Mouse (Mus musculus) MEL (cell line): Measurements from ENCODE around the gene Ifna2. TPM values are rescaled to one million over a fixed set of nuclear protein-coding genes. Genes with fewer than 3 reads are reported as not detected.
A peak's percentile ranks its signal among the peaks of the same experiment; 100 is the strongest.

Experiments used
- DNase-seq: peaks from one replicate; pipeline ENCODE4 v3.0.0; 2011; ENCODE audit warnings: low read depth, low spot score
- H3K27ac ChIP-seq: 2 replicates; pipeline ENCODE4 v1.5.1; 2012; ENCODE audit warnings: low read depth, mild to moderate bottlenecking, control low read depth, low read length, moderate library complexity; ENCODE audit not compliant: control insufficient read depth
- H3K27me3 ChIP-seq, 2 experiments: fragments of 150-350 bp in 1 of 2; sonication (generic) in 1 of 2; 2 replicates each; pipeline ENCODE4 v1.6.1; 2012; ENCODE audit warnings: low read length in 2 of 2, mild to moderate bottlenecking in 2 of 2, improper control_type of control experiment in 1 of 2, moderate library complexity in 1 of 2; ENCODE audit not compliant: insufficient read depth in 2 of 2, control insufficient read depth in 1 of 2
- H3K36me3 ChIP-seq, 2 experiments: 2 replicates each; pipeline ENCODE4 v1.6.1; 2012 to 2014; ENCODE audit warnings: low read length in 2 of 2, improper control_type of control experiment in 1 of 2, inconsistent platforms in 1 of 2, mild to moderate bottlenecking in 1 of 2; ENCODE audit not compliant: insufficient read depth in 2 of 2, control insufficient read depth in 1 of 2
- H3K4me1 ChIP-seq, 2 experiments: fragments of 150-350 bp in 1 of 2; sonication (generic) in 1 of 2; 2 replicates each; pipeline ENCODE4 v1.6.1; 2012; ENCODE audit warnings: low read length in 2 of 2, improper control_type of control experiment in 1 of 2, mild to moderate bottlenecking in 1 of 2; ENCODE audit not compliant: insufficient read depth in 2 of 2, control insufficient read depth in 1 of 2
- H3K4me3 ChIP-seq, 2 experiments: fragments of 150-350 bp in 1 of 2; sonication (generic) in 1 of 2; 2 replicates each; pipeline ENCODE4 v1.5.1; 2012; ENCODE audit warnings: low read depth in 2 of 2, low read length in 2 of 2, mild to moderate bottlenecking in 2 of 2, moderate library complexity in 2 of 2, control low read depth in 1 of 2, improper control_type of control experiment in 1 of 2; ENCODE audit not compliant: control insufficient read depth in 1 of 2, insufficient read depth in 1 of 2
- H3K79me2 ChIP-seq: 2 replicates; pipeline ENCODE4 v1.6.1; 2012; ENCODE audit warnings: mild to moderate bottlenecking, low read length, moderate library complexity; ENCODE audit not compliant: control insufficient read depth, poor library complexity, insufficient read depth
- H3K9ac ChIP-seq: 2 replicates; pipeline ENCODE4 v1.6.1; 2012; ENCODE audit warnings: low read depth, mild to moderate bottlenecking, control low read depth, low read length, moderate library complexity; ENCODE audit not compliant: control insufficient read depth, poor library complexity, severe bottlenecking
- H3K9me3 ChIP-seq: fragments of 150-350 bp; sonication (generic); replicated peaks from 2 replicates; pipeline ENCODE4 v1.6.1; 2012; ENCODE audit warnings: mild to moderate bottlenecking, low read length, improper control_type of control experiment, moderate library complexity; ENCODE audit not compliant: insufficient read depth
- CHD2 ChIP-seq: IDR thresholded peaks from 2 replicates; pipeline ENCODE4 v1.6.1; 2011; ENCODE audit warnings: low read length, improper control_type of control experiment
- CTCF ChIP-seq, 3 experiments: IDR thresholded peaks in 2 of 3; conservative IDR thresholded peaks in 1 of 3; 2 replicates each; pipeline ENCODE4 v1.5.1; 2011 to 2012; ENCODE audit warnings: low read length in 3 of 3, low read depth in 2 of 3, mild to moderate bottlenecking in 2 of 3, improper control_type of control experiment in 1 of 3, inconsistent platforms in 1 of 3, mixed read lengths in 1 of 3, moderate library complexity in 1 of 3; ENCODE audit not compliant: control insufficient read depth in 1 of 3, insufficient read depth in 1 of 3, poor library complexity in 1 of 3, severe bottlenecking in 1 of 3
- ELF1 ChIP-seq: IDR thresholded peaks from 2 replicates; pipeline ENCODE4 v1.6.1; 2014; ENCODE audit warnings: low read depth, mild to moderate bottlenecking, inconsistent platforms, low read length, improper control_type of control experiment, moderate library complexity
- EP300 ChIP-seq, 2 experiments: IDR thresholded peaks; 2 replicates each; pipeline ENCODE4 v1.6.1; 2011; ENCODE audit warnings: improper control_type of control experiment in 2 of 2, low read length in 2 of 2, low read depth in 1 of 2, mild to moderate bottlenecking in 1 of 2
- ETS1 ChIP-seq: IDR thresholded peaks from 2 replicates; pipeline ENCODE4 v1.6.1; 2012; ENCODE audit warnings: low read depth, mild to moderate bottlenecking, inconsistent platforms, low read length, improper control_type of control experiment, moderate library complexity
- GATA1 ChIP-seq: IDR thresholded peaks from 2 replicates; pipeline ENCODE4 v1.6.1; 2011; ENCODE audit warnings: low read depth, low read length, improper control_type of control experiment
- JUND ChIP-seq: IDR thresholded peaks from 2 replicates; pipeline ENCODE4 v1.6.1; 2011; ENCODE audit warnings: low read depth, mild to moderate bottlenecking, improper control_type of control experiment, low read length
- MAZ ChIP-seq: IDR thresholded peaks from 2 replicates; pipeline ENCODE4 v1.6.1; 2012; ENCODE audit warnings: low read depth, mild to moderate bottlenecking, inconsistent platforms, low read length, improper control_type of control experiment
- MYB ChIP-seq: IDR thresholded peaks from 2 replicates; pipeline ENCODE4 v1.6.1; 2011; ENCODE audit warnings: mild to moderate bottlenecking, low read depth, low read length, improper control_type of control experiment
- NRF1 ChIP-seq: IDR thresholded peaks from 2 replicates; pipeline ENCODE4 v1.6.1; 2014; ENCODE audit warnings: low read depth, mild to moderate bottlenecking, inconsistent platforms, low read length, improper control_type of control experiment, moderate library complexity; ENCODE audit not compliant: poor library complexity, insufficient read depth, severe bottlenecking
- POLR2A ChIP-seq, 2 experiments: IDR thresholded peaks; 2 replicates each; pipeline ENCODE4 v1.6.1; 2011 to 2012; ENCODE audit warnings: low read length in 2 of 2, mild to moderate bottlenecking in 2 of 2, control low read depth in 1 of 2, improper control_type of control experiment in 1 of 2, low read depth in 1 of 2, moderate library complexity in 1 of 2; ENCODE audit not compliant: control insufficient read depth in 1 of 2, insufficient read depth in 1 of 2, poor library complexity in 1 of 2
- RAD21 ChIP-seq: IDR thresholded peaks from 2 replicates; pipeline ENCODE4 v1.6.1; 2011; ENCODE audit warnings: mild to moderate bottlenecking, low read depth, low read length, improper control_type of control experiment
- SIN3A ChIP-seq: IDR thresholded peaks from 2 replicates; pipeline ENCODE4 v1.6.1; 2012; ENCODE audit warnings: low read length, improper control_type of control experiment, inconsistent platforms
- SMC3 ChIP-seq: IDR thresholded peaks from 2 replicates; pipeline ENCODE4 v1.6.1; 2011; ENCODE audit warnings: low read depth, low read length, improper control_type of control experiment
- TBP ChIP-seq: IDR thresholded peaks from 2 replicates; pipeline ENCODE4 v1.8.0; 2011; ENCODE audit warnings: low read depth, low read length, improper control_type of control experiment
- UBTF ChIP-seq: IDR thresholded peaks from 2 replicates; pipeline ENCODE4 v1.6.1; 2012; ENCODE audit warnings: low read depth, mild to moderate bottlenecking, inconsistent platforms, low read length, improper control_type of control experiment, moderate library complexity, borderline replicate concordance; ENCODE audit not compliant: insufficient read depth
- ZC3H11A ChIP-seq: IDR thresholded peaks from 2 replicates; pipeline ENCODE4 v1.6.1; 2012; ENCODE audit warnings: low read depth, mild to moderate bottlenecking, inconsistent platforms, low read length, improper control_type of control experiment
- ZKSCAN1 ChIP-seq: IDR thresholded peaks from 2 replicates; pipeline ENCODE4 v1.6.1; 2012; ENCODE audit warnings: low read depth, mild to moderate bottlenecking, inconsistent platforms, low read length, improper control_type of control experiment, moderate library complexity
- ZMIZ1 ChIP-seq: IDR thresholded peaks from 2 replicates; pipeline ENCODE4 v1.6.1; 2012; ENCODE audit warnings: low read depth, mild to moderate bottlenecking, inconsistent platforms, low read length, improper control_type of control experiment, moderate library complexity
- ZNF384 ChIP-seq: IDR thresholded peaks from 2 replicates; pipeline ENCODE4 v1.6.1; 2012; ENCODE audit warnings: low read depth, mild to moderate bottlenecking, inconsistent platforms, low read length, improper control_type of control experiment
- polyA plus RNA-seq, 2 experiments: library from polyadenylated mRNA; stranded (reverse) in 1 of 2; unstranded in 1 of 2; fragments of >175 nt in 1 of 2; fragments of >200 nt in 1 of 2; gene quantifications; 2 replicates each; pipeline versions ENCODE4 v1.2.1 to v1.2.4; 2012; ENCODE audit warnings: low replicate concordance in 2 of 2, low read depth in 1 of 2; ENCODE audit not compliant: insufficient read length in 2 of 2, insufficient read depth in 1 of 2, missing spikeins in 1 of 2
- total RNA-seq: library from RNA; depleted of rRNA; stranded (reverse); fragments of 300-350 nt; gene quantifications from 2 replicates; pipeline ENCODE4 v1.2.3, GENCODE M21; 2012

The Ifna2 gene
- total and polyA plus RNA-seq, 3 experiments = not detected

DNA sequence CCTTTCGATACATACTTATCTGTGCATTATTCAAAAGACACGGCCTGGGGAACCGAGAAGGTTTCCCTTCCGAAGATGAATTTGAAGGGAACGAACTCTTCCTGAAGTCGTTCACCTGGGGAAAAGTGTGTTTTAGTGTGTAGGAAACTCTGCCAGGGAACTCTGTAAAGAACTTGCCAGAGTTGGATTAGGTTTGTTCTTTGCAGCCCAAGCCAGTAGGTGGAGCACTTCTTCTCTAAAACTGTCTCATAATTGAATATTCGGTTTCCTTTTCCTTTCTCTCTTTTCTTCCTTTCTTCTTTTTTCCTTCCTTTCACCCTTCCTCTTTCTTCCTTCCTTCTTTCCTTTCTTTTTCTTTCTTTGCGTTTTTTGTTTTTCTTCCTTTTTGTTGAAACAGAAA lies 3.4 kb downstream of the Ifna2 start:
- Histone ChIP-seq H3K79me2 (no peaks in the 10 kb centered on the region), H3K9me3 (no peaks in the 10 kb centered on the region), H3K9ac (no peak overlapping the region), H3K27ac (no peak overlapping the region), H3K4me1 (no peaks in the 10 kb centered on the region), H3K4me3 (no peak overlapping the region), H3K27me3 (peaks cover 0 to 2% of the 10 kb centered on the region in 2 experiments; a peak in 2 of 4 replicates), H3K36me3 (peaks cover 0 to 6% of the 10 kb centered on the region in 2 experiments; a peak in 2 of 4 replicates)
- peak; percentile 62 for DNase-seq
- peak; percentile 24 to 76 (median 52); a peak in 5 of 6 replicates for TF ChIP-seq CTCF (IDR thresholded peaks at IDR 0.05 in 2 of 3, conservative IDR thresholded peaks at IDR 0.05 in 1 of 3; ENCODE audit: control insufficient read depth in 1 of 3, insufficient read depth in 1 of 3, low read depth in 2 of 3, low read length in 3 of 3, poor library complexity in 1 of 3, severe bottlenecking in 1 of 3)
- TF ChIP-seq ZC3H11A = peak; percentile 50
- TF ChIP-seq SMC3 = peak; percentile 66
- TF ChIP-seq MYB = no peak
- TF ChIP-seq RAD21 = peak; percentile 62

DNA sequence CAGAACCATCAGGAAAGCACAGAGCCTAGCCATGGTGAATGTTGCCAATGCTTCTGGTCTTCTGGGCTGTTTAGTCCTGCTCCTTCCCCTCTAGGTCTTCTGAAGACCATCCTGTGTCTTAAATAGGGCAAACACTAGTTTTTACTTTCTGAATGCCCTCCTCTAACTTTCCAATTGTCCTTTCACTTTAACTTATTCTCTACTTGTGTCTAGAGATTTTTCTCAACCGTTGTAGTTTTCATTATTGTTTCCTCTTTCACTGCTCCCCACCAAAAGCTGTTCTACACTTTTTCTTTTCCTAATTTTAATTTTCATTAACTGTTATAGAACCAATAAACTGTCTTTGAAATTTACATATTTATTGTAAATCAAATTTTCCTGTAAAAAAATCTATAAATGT lies 6.9 kb downstream of the Ifna2 start, which contains the start of gene Ifna16:
Gene Ifna16 (minus strand): TSS at position 101 of the 400 bp plus-strand sequence.
- Histone ChIP-seq H3K79me2 (no peaks in the 10 kb centered on the region), H3K36me3 (peaks cover 0 to 6% of the 10 kb centered on the region in 2 experiments; a peak in 2 of 4 replicates), H3K9me3 (no peaks in the 10 kb centered on the region), H3K27me3 (no peaks in the 10 kb centered on the region; a peak in 1 of 4 replicates), H3K9ac (no peak within 1 kb of the TSS), H3K4me1 (no peaks in the 10 kb centered on the region), H3K4me3 (no peak within 1 kb of the TSS), H3K27ac (no peak within 1 kb of the TSS)
- DNase-seq = no peak
- TF ChIP-seq SIN3A = no peak
- TF ChIP-seq TBP = no peak
- TF ChIP-seq CHD2 = no peak
- TF ChIP-seq ZKSCAN1 = no peak

DNA sequence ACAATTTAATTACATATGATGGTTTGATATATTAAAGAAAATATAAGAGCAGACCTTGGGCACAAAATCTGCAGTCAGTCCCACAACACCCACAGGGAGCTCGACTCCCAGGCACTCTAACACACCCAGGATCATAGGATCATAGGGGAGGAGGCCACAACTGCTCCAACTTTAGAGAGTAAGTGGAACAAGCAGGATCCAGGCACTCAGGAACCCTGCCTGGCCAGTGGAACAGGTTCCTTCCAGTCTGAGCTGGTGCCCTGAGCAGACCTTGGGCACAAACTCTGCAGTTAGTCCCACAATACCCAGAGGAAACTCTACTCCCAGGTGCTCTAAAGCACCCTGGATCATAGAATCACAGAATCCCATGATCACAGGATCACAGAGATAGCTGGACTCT lies 28.3 kb downstream of the Ifna2 start:
- no peaks in the 10 kb centered on the region for H3K4me1 ChIP-seq
- no peak overlapping the region for H3K4me3 ChIP-seq
- H3K27ac ChIP-seq = no peak overlapping the region
- H3K9ac ChIP-seq = no peak overlapping the region
- H3K79me2 ChIP-seq = no peaks in the 10 kb centered on the region
- H3K9me3 ChIP-seq = no peaks in the 10 kb centered on the region
- no peak for TF ChIP-seq TBP
- no peaks in the 10 kb centered on the region for H3K27me3 ChIP-seq
- no peaks in the 10 kb centered on the region for H3K36me3 ChIP-seq
- DNase-seq = no peak

DNA sequence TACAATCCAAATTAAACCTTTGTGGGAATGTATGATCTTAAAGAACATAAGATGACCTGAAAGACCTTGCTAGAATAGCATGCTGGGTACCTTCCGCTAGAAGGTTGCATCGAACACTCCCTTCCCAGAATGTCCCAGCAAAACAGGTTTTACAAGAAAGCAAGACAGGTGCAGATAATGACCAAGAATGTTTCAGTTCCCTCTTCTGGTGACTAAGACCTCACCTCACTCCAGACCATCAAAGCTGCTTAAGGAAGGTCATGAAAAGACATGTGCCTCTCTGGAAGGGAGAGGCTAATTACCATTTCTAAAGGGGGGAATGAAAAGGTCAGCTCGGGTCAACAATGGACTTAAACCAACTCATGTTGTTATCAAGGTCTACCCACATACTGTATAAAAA lies 30.1 kb downstream of the Ifna2 start:
- H3K79me2 ChIP-seq = no peaks in the 10 kb centered on the region
- H3K27ac ChIP-seq = no peak overlapping the region
- no peak for DNase-seq
- no peaks in the 10 kb centered on the region for H3K27me3 ChIP-seq
- H3K9me3 ChIP-seq = no peaks in the 10 kb centered on the region
- H3K4me3 ChIP-seq = no peak overlapping the region
- TF ChIP-seq CHD2 (no peak), ETS1 (no peak), POLR2A (IDR thresholded peaks at IDR 0.05; ENCODE audit: control insufficient read depth in 1 of 2, insufficient read depth in 1 of 2, low read depth in 1 of 2, low read length in 2 of 2, poor library complexity in 1 of 2) (no peak), ZMIZ1 (no peak), ELF1 (no peak), EP300 (IDR thresholded peaks at IDR 0.05; ENCODE audit: low read depth in 1 of 2, low read length in 2 of 2) (no peak), JUND (no peak), NRF1 (no peak), MAZ (no peak), SIN3A (no peak), GATA1 (no peak), ZNF384 (no peak), UBTF (no peak), ZKSCAN1 (no peak)
- no peak overlapping the region for H3K9ac ChIP-seq
- no peaks in the 10 kb centered on the region for H3K36me3 ChIP-seq
- H3K4me1 ChIP-seq = no peaks in the 10 kb centered on the region
